Mouse (Mus musculus): ENCODE measurements around the gene Prrt3.

The Prrt3 gene

DNA sequence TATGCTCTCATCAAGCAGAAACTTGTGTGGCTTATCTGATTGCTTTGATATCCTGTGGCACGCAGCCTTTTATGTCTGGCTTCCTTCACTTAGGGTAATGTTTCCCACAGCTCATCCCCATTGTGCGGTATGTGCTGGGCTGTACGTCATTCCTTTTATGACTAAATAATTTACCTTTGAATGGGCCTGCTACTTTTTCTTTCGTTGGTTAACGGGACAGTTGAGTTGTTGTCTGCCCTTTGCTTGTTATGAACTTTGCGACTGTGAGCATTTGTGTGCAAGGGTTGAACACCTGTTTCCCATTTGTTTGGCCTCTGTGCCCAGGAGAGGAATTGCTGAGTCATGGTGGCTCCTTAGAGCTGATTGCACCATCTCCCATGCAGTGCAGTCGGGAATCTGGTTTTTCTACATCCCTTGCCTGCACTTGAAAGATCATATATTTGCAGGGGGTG, 14.6 kb downstream of the Prrt3 start:
- no peak for DNase-seq

DNA sequence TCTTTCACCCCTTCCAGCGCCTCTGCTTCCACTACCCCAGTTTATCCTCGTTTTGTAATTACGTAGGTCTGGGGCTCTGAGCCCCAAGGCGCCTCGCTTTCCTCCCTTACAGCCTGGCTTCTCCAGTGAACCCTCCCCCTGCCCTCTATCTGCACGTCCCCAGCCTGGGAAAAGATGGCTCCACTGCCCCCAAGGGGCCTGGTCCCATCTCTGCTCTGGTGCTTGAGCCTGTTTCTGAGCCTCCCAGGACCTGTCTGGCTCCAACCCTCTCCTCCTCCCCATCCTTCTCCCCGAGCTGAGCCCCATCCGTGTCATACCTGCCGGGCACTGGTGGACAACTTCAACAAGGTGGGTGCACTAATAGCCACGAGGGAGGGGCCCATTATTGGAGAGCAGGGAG, 18.0 kb downstream of the Prrt3 start:
- DNase-seq = peak; percentile 73

DNA sequence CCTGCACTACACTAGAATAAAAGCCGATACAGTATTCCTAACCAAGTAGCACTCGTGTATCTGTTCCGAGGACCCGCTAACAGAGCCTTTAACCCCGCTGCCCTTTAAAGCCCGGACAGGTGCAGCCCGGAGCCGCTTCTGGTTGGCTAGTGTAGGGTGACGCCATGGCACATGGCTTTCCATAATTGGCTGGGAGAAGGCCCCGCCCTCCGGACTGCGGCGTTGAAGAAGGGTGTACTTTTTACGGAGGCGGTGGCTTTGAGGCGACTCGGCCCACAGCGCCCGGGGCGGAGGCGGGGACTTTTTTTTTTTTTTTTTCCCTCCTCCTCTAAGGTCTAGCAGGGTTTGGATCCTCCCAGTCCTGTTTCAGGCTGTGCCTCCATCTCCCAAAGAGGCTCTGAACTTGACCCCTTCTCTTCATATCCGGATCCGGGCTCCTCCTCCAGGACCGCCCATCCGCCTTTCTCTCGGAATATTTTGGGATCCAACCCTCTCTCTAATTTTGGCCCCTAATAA, 18.6 kb downstream of the Prrt3 start, which contains the start of gene Creld1:
Gene Creld1 (plus strand): TSS at position 198 of the 516 bp plus-strand sequence.
- peak; percentile 98 for DNase-seq

DNA sequence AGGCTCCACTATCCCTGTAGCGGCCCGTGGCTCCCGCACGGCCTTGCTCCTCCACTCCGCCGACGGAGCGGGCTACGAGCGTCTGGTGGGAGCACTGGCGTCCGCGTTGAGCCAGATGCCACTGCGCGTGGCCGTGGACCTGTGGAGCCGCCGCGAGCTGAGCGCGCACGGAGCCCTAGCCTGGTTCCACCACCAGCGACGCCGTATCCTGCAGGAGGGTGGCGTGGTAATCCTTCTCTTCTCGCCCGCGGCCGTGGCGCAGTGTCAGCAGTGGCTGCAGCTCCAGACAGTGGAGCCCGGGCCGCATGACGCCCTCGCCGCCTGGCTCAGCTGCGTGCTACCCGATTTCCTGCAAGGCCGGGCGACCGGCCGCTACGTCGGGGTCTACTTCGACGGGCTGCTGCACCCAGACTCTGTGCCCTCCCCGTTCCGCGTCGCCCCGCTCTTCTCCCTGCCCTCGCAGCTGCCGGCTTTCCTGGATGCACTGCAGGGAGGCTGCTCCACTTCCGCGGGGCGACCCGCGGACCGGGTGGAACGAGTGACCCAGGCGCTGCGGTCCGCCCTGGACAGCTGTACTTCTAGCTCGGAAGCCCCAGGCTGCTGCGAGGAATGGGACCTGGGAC, 19.1 kb downstream of the Prrt3 start:
- DNase-seq = peak; percentile 63

DNA sequence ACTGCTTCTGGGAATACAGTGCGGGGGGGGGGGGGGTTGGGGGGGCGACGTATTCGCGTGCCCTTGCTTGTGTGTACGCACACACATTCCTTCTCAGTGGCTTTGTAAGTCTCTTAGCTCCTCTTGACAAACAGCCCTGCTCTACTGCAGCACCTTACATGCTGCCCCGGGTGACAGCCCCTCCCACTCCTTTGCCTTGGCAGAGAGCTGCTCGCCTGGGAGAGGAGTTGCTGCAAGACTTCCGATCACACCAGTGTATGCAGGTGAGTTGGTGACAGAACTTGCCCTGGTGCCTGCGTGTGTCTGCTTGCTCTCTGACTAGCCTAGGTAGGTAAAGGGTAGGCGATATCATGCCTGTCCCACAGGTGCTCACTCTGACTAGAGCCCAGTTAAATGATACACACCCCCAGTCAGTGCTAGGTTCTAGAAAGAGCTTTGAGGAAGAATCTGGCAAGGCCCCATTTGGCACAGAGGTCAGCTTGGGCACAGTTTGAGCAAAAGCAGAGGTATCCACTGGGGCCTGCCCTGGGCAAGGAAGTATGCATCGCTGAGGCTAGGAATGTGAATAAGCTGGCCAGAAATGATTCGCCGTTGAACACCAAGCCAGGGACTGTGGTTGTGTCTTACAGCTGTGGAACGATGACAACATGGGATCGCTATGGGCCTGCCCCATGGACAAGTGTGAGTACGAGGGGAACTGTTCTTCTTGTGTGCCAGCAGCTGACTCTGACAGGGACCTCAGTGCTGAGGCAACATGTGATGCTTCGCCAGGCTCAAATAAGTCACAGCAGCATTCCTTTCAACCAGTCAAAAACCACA, 21.0 kb downstream of the Prrt3 start:
- peak; percentile 50 for DNase-seq

DNA sequence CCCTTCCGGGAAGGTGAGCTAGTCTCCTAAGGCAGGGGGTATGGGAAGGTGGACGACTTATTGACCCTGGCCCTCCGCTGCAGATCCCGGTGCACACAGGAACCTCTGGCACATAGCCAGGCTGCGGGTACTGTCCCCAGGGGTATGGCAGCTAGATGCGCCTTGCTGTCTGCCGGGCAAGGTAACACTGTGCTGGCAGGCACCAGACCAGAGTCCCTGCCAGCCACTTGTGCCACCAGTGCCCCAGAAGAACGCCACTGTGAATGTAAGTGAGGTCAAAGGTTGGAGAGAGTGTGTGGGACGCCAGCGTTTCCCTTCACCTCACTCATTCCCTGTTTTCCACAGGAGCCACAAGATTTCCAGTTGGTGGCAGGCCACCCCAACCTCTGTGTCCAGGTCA, 22.8 kb downstream of the Prrt3 start:
- DNase-seq = no peak

DNA sequence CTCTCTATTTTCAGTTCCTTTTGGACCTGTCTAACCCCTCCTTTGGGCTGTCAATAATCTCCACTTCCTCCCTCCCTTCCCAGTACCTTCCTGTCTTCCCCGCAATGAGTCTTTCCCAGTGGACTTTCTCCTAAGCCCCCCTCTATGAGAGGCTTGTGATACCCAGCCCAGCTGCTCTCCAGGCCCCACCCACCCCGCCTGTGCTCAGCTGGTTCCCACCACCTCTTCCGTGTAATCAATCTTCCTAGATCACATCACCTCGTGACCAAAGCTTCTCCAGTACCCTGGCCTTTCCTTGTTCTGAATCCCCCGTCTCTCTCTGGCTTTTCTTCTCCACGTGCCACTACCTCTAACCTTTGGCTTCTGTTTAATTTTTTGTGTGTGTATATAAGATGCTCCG, 24.4 kb downstream of the Prrt3 start:
- no peak for DNase-seq

DNA sequence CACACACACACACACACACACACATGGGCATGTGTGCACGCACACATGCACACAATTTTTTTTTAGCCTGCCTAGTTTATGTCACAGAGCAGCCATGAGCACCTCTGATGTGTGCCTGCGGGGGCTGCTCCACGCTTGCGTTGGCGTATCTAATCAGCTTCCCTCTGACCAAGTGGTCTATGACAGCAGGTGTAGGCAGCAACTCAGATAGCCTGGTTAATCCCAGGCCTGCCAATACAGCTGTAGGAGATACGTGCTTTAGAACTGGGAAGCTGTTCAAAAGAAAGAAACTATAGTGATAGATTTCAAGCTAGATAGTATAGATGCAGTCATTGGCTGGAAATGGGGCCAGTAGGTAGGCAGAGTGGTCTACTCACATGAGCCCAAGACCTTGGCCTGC, 28.0 kb downstream of the Prrt3 start:
- no peak for DNase-seq

DNA sequence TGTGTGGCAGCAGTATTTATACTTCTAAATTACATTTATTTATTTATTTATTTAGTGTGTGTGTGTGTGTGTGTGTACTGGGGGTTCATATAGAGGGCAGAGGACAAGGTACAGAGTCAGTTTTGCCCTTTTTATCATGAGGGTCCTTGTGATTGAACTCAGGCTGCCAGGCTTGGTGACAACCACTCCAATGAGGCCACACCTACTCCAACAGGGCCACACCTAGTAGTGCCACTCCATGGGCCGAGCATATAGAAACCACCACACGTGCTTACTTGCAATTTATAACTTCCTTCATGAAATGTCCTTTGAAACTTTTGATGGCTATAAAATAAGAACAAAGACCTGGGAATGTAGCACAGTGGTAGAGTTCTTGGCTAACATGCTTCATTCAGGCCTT, 28.5 kb downstream of the Prrt3 start:
- DNase-seq = no peak

DNA sequence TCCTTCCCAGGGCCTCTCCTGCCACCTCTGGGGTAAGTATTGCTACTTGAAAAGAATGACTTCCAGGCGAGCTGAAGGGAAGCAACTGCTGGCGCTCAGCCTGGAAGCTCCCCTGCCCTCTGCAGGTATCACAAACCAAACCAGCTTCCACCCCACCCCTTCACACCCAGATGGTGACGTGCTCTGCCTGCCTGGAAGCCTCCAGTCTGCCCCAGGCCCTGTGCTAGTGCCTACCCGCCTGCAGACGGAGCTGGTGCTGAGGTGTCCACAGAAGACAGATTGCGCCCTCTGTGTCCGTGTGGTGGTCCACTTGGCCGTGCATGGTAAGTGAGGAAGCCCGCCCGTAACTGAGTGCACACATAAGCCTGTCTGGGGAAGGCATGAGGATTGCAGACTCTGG, 29.7 kb downstream of the Prrt3 start:
- no peak for DNase-seq

DNA sequence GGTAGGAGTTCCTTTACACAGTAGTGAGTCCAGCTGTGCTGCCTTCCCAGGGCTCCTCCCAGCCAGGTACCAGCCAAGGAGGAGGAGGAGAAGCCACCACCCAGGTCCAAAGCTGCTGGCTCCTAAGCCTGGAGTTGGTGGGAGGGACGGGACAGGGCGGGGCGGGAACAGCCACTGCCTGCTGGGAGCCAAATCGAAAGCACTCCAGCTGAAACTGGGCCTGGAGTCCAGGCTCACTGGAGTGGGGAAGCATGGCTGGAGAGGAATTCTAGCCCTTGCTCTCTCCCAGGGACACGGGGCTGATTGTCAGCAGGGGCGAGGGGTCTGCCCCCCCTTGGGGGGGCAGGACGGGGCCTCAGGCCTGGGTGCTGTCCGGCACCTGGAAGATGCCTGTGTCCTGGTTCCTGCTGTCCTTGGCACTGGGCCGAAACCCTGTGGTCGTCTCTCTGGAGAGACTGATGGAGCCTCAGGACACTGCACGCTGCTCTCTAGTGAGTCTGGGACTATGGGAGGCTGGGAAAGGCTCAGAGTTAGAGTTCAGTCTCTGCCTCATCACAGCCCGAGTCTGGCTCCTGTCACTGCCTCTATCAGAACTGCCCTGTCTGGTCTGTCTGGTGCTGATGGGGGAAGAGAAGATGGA, 30.3 kb downstream of the Prrt3 start, which contains the start of gene Il17rc:
Gene Il17rc (plus strand): TSS at position 131 of the 640 bp plus-strand sequence.
- peak; percentile 31 for DNase-seq

DNA sequence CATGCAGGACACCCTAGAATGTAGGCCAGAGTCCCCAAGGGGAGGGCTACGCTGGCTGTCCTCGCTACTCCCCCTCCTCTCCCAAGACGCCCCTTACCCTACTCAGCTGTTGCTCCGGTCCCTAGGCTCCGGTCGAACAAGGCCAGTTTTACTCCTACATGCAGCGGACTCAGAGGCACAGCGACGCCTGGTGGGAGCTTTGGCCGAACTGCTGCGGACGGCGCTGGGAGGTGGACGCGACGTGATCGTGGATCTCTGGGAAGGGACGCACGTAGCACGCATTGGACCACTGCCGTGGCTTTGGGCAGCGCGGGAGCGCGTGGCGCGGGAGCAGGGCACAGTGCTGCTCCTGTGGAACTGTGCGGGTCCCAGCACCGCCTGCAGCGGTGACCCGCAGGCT, 32.3 kb downstream of the Prrt3 start:
- DNase-seq = peak; percentile 83

DNA sequence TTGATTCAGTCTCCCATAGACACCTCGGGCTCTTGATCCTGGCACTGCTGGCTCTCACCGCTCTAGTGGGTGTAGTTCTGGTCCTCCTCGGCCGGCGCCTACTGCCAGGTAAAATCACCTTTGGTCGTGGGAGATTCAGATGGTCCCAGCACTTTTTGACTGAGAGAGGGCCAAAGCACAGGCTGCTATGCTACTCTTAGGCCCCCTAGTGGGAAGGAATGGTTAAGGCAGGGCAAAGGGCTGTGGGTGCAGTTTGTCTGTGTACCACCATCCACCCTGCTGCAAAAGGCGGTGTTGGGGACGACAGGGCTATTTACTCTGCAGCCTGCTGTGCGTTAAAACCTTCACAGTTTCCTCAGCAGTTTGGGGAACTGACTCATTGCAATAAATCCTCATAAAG, 32.7 kb downstream of the Prrt3 start:
- DNase-seq = peak; percentile 84

DNA sequence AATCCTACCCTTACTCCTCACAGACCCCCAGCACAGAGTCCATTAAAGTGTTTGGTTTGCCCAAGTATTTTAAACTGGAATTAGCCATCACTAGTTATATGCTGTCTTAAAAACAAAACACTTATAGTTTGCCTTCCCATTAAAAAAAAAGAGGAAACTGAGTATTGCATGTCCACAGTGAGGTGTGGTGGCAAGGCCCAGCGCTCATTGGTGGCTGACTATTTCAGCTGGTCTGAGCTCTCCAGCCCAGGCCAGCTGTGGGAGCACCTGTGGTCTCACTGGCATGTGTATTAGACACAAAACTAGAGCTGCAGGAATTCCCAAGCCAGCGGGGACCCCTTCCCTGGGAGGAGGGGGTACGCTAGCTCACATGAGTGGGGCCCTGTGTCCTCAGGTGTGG, 33.2 kb downstream of the Prrt3 start:
- no peak for DNase-seq

DNA sequence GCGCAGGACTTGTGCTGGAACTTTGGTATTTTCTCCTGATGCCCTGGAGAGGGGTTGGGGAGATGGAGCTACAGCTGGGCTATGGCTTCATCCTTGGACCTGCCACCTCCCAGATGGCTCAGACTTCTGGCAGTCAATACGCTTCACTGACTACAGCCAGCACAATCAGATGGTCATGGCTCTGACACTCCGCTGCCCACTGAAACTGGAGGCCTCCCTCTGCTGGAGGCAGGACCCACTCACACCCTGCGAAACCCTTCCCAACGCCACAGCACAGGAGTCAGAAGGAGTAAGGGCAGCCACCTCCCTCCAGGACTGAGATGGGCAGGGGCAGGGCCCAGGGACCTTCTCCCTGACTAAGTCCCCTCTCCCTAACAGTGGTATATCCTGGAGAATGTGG, 36.1 kb downstream of the Prrt3 start:
- DNase-seq = peak; percentile 45

DNA sequence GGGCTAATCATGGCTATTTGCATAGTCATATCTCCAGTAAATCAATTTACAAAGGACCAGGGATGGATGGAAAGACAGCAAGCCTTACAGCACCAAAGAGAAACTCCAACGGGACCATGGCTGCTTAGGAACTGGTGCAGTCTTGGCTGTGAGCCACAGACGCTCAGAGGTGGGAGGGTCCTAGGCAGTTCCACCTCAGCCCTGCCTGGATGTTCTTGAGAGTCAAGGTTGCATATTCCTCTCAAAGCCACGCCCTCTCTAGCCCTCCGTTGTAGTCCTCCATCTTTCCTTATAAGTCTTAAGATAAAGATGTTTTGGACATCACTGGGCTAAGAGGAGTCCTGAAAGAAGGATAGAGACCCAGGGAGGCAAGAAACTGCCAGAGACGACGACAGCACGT, 37.7 kb downstream of the Prrt3 start:
- DNase-seq = no peak

DNA sequence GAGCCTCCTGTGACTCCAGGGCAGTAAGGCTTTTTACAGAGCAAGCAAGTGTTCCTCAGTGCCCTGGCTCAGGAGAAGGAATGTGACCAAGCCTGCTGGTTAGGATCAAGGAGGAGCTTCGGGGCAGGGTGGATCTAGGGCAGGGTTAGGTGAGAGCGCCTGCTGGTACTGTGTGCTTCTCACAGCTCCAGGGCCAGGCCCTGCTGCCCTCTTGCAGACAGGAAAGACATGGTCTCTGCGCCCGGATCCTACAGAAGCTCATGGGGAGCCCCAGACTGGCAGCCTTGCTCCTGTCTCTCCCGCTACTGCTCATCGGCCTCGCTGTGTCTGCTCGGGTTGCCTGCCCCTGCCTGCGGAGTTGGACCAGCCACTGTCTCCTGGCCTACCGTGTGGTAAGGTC, 43.1 kb downstream of the Prrt3 start:
- peak; percentile 62 for DNase-seq

DNA sequence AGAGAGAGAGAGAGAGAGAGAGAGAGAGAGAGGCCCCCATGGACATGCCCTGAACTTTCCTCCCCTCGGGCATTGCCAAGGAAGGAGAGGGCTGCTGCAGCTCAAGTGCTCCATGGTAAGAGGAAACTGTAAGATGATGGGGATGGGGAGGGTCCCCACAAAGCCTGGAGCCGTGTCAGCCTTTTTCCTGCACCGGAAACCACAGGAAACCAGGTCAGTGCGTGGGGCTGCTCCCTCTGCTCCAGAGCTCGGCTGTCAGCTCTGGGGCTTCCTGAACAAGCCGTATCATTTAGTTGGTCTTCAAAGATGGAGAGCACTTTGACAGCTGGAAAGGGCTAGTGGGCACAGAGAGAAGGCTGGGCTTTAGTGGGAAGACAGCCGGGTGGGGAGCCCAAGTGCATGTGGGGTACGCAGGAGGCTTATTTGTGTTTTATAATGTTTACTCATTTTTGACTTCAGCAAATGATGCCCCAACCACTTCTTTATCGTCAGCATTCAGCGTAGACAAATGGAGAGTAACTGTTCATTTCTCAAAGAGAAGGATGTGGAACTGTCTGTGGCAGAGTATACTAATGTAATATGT, 43.7 kb downstream of the Prrt3 start, which contains the start of gene Il17re:
Gene Il17re (plus strand): TSS at position 533 of the 583 bp plus-strand sequence.
- no peak for DNase-seq

DNA sequence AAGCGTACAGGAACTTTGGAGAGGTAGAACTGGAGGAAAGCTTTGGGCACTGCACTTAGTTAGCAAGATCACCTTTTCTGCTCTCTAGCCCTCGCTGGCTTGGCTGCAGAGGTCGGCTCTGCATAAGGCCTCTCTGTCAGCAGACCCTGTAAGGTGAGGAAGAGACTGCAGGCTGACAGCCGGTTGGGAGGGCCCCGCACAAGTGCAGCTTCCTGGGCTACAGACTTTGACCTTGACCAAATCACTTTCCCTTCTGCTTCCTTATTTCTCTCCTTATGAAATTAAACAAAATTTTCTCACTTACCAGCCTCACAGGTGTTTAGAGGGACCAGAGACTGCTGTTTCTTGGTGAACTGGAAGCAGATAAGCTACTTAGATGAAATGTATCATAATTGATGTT, 46.7 kb downstream of the Prrt3 start:
- DNase-seq = no peak

DNA sequence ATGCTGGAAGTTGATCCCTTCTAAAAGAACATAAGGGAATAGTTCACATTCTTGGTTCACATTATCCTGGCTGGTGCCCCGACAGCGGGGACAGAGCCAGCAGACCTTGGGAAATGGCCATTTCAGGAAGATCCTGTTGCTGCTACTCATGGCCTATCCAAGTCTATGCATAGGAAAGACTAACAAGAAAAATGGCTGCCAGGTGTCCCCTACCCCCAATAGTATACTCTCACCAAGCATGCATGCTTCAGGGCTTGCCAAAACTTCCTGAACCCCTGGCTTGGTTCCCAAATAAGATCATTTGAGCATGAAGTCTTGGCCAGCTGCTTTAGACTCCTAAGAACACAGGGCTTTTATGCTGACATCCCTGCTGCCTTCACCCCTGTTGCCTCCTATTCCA, 49.9 kb downstream of the Prrt3 start:
- DNase-seq = no peak

DNA sequence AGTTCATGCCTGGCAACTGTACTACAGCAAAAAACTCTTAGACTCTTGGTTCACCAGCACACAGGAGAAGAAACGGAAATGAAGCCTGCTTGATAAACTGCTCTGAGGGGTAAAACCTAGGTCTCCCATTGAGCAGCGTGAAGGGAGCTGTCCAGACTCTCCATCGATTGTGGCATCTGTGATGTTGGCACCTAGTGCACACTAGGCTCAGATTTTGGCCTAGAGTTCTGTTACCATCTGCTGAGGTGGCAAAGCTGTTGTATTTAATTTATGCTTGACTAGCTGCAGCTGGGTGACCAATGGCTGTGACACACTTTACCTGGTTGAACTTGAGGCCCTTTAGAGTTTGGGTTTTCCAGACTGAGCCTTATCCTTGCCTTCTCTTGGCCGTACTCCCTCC, 54.1 kb downstream of the Prrt3 start:
- DNase-seq = peak; percentile 65

DNA sequence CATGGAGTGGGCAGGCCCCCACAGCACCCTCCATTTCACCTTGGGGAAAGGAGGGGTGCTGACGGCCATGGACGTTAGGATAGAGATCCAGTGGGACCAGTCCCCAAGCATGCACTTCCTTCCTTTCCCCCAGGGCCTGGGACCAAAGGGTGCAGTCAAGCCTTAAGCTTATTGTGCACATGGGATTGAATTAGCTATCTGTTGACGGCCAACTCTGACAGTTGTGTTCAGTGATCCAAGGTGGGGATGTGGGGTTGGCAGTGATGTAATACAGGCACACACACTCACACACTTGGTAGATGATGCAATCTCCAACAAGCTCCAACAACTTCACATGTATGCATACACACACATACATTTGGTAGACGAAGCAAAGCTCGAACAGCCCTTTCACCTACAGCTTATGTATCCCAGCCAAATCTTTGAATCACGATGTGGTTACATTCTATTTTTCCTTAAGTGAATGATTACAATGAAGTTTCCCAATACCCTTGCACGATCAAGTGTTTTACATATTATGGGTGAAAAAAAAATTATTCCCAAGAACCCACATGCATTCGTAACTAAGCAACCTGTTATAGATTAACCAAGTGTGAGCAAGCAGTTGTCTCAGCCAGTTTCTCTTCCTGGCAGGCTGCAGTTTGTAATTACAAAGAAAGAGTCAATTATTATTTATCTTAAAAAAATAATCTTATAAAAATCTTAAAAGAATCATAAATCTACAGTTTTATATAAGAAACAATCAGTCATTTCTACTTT, 57.3 kb downstream of the Prrt3 start:
- DNase-seq = no peak

All from cerebellum, adult 9-10 months (tissue).